Mouse (Mus musculus): Measurements from ENCODE around the gene Olfr1333. TPM values are rescaled to one million over a fixed set of nuclear protein-coding genes. Genes with fewer than 3 reads are reported as not detected.
"Not testable (repeated sequence)": the region's sequence is repeated elsewhere in the genome, so short reads cannot be mapped to it uniquely, and the experiment has no call there.

Gene Olfr1333
- polyA plus RNA-seq (2014; fragmentation: Nextera tagmentation; extraction: Ambion mirVana): not detected in 2 replicates

GRCm38 (mm10) chr4:118836179-118836578 lies at the start of gene Olfr1333:
Olfr1333 (minus strand) TSS chr4:118836279.
- no peak for ATAC-seq (ENCODE audit: low read depth)
- Histone ChIP-seq H3K27me3 (ENCODE audit: control insufficient read depth, insufficient read depth, low read length) (no peaks in the 10 kb centered on the region), H3K4me3 (ENCODE audit: low read depth, low read length) (no peak within 1 kb of the TSS), H3K4me2 (ENCODE audit: low read depth, low read length) (no peak within 1 kb of the TSS), H3K4me1 (ENCODE audit: control insufficient read depth, insufficient read depth, low read length) (no peaks in the 10 kb centered on the region), H3K27ac (ENCODE audit: low read depth, low read length) (no peak within 1 kb of the TSS), H3K9ac (replicated peaks; ENCODE audit: low read depth, low read length) (no peak within 1 kb of the TSS), H3K36me3 (ENCODE audit: control insufficient read depth, insufficient read depth, low read length) (no peaks in the 10 kb centered on the region), H3K9me3 (ENCODE audit: control insufficient read depth, low read length) (no peaks in the 10 kb centered on the region)
- 72% methylated on average over 1 of the region's 1 CpGs for WGBS

GRCm38 (mm10) chr4:118867566-118867965 lies 31.5 kb upstream of the Olfr1333 start:
- no peaks in the 10 kb centered on the region for H3K4me1 ChIP-seq (ENCODE audit: control insufficient read depth, insufficient read depth, low read length)
- H3K9ac ChIP-seq (replicated peaks; ENCODE audit: low read depth, low read length): no peak overlapping the region
- H3K4me2 ChIP-seq (ENCODE audit: low read depth, low read length): no peak overlapping the region
- no peak overlapping the region for H3K4me3 ChIP-seq (ENCODE audit: low read depth, low read length)
- H3K36me3 ChIP-seq (ENCODE audit: control insufficient read depth, insufficient read depth, low read length): no peaks in the 10 kb centered on the region
- no peak for ATAC-seq (ENCODE audit: low read depth)
- no peaks in the 10 kb centered on the region for H3K9me3 ChIP-seq (ENCODE audit: control insufficient read depth, low read length)
- no peaks in the 10 kb centered on the region for H3K27me3 ChIP-seq (ENCODE audit: control insufficient read depth, insufficient read depth, low read length)
- H3K27ac ChIP-seq (ENCODE audit: low read depth, low read length): no peak overlapping the region

GRCm38 (mm10) chr4:118864349-118864748 lies 28.3 kb upstream of the Olfr1333 start, which contains the start of gene Olfr1331:
Olfr1331 (plus strand) TSS chr4:118864649.
- Histone ChIP-seq H3K4me1 (ENCODE audit: control insufficient read depth, insufficient read depth, low read length) (no peaks in the 10 kb centered on the region), H3K27me3 (ENCODE audit: control insufficient read depth, insufficient read depth, low read length) (no peaks in the 10 kb centered on the region), H3K27ac (ENCODE audit: low read depth, low read length) (no peak within 1 kb of the TSS), H3K4me2 (ENCODE audit: low read depth, low read length) (no peak within 1 kb of the TSS), H3K36me3 (ENCODE audit: control insufficient read depth, insufficient read depth, low read length) (no peaks in the 10 kb centered on the region), H3K9ac (replicated peaks; ENCODE audit: low read depth, low read length) (no peak within 1 kb of the TSS), H3K4me3 (ENCODE audit: low read depth, low read length) (no peak within 1 kb of the TSS), H3K9me3 (ENCODE audit: control insufficient read depth, low read length) (no peaks in the 10 kb centered on the region)
- 88% methylated on average over 1 of the region's 1 CpGs for WGBS
- ATAC-seq (ENCODE audit: low read depth): no peak

DNA sequence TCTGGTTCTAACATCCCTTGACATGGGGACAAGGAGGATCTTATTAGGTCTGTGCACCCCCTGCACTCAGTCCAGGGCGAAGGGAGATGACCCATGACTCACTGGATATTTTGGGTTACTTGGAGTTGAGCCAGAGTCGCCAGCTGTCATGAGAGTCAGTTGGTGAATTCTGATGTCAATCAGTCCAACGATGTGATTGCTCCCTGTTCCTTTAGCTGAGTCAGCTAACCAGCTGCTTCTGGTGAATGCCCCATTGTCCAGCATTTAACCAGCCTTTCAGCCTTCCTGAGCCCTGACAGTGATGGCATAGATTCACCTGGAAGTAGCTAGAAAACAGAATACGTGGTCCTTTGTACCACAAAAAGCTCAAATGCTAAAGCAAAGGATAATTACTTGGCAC lies 26.6 kb upstream of the Olfr1333 start:
- H3K9ac ChIP-seq (replicated peaks; ENCODE audit: low read depth, low read length): no peak overlapping the region
- no peak for ATAC-seq (ENCODE audit: low read depth)
- WGBS: 54% methylated on average over 4 of the region's 4 CpGs
- H3K36me3 ChIP-seq (ENCODE audit: control insufficient read depth, insufficient read depth, low read length): no peaks in the 10 kb centered on the region
- no peaks in the 10 kb centered on the region for H3K27me3 ChIP-seq (ENCODE audit: control insufficient read depth, insufficient read depth, low read length)
- H3K27ac ChIP-seq (ENCODE audit: low read depth, low read length): no peak overlapping the region
- H3K4me1 ChIP-seq (ENCODE audit: control insufficient read depth, insufficient read depth, low read length): no peaks in the 10 kb centered on the region
- H3K4me2 ChIP-seq (ENCODE audit: low read depth, low read length): no peak overlapping the region
- H3K9me3 ChIP-seq (ENCODE audit: control insufficient read depth, low read length): no peaks in the 10 kb centered on the region
- no peak overlapping the region for H3K4me3 ChIP-seq (ENCODE audit: low read depth, low read length)

DNA sequence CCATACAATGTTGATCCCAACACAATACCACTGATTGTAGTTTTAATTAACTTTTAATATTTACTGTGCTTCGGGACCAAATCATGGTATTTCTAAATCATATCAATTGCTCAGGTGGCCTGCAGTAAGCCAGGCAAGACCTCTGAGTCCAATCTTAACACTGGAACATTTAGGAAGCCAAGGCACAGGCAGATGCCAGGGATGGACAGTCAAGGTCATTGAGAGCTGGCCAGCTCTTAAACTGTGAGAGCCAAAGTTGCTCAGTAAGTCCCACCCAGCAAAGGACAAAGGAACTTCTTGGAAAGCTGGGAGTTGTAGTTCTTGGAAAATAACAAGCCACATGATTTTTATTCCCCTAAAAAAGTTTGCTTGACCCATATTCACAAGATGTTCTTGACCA lies 25.7 kb upstream of the Olfr1333 start:
- H3K4me2 ChIP-seq (ENCODE audit: low read depth, low read length): no peak overlapping the region
- H3K36me3 ChIP-seq (ENCODE audit: control insufficient read depth, insufficient read depth, low read length): no peaks in the 10 kb centered on the region
- H3K27me3 ChIP-seq (ENCODE audit: control insufficient read depth, insufficient read depth, low read length): no peaks in the 10 kb centered on the region
- H3K27ac ChIP-seq (ENCODE audit: low read depth, low read length): no peak overlapping the region
- H3K9me3 ChIP-seq (ENCODE audit: control insufficient read depth, low read length): no peaks in the 10 kb centered on the region
- H3K9ac ChIP-seq (replicated peaks; ENCODE audit: low read depth, low read length): no peak overlapping the region
- H3K4me3 ChIP-seq (ENCODE audit: low read depth, low read length): no peak overlapping the region
- H3K4me1 ChIP-seq (ENCODE audit: control insufficient read depth, insufficient read depth, low read length): no peaks in the 10 kb centered on the region
- WGBS: 83% methylated on average over 1 of the region's 1 CpGs
- no peak for ATAC-seq (ENCODE audit: low read depth)

DNA sequence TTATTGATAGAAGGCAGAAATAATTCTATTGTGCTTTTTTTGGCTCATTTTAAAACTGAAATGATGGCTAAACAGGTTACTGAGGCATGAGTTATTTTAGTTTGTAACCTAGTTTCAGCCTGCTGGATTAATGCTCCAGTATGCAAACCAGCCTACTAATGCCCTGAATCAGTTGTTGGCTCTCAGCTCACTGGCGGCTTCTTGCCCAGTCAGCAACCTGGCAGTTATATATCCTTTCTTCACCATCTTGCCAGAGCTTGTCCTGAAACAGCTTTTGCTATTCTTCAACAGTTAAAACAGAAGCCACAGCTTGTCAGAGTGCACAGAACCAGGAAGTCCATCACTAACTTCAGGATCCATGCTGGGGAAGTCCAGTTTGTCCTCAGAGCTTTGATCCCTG lies 17.2 kb downstream of the Olfr1333 start:
- Histone ChIP-seq H3K27ac (ENCODE audit: low read depth, low read length) (no peak overlapping the region), H3K9ac (replicated peaks; ENCODE audit: low read depth, low read length) (no peak overlapping the region), H3K27me3 (ENCODE audit: control insufficient read depth, insufficient read depth, low read length) (no peaks in the 10 kb centered on the region), H3K4me3 (ENCODE audit: low read depth, low read length) (no peak overlapping the region), H3K36me3 (ENCODE audit: control insufficient read depth, insufficient read depth, low read length) (no peaks in the 10 kb centered on the region), H3K4me1 (ENCODE audit: control insufficient read depth, insufficient read depth, low read length) (no peaks in the 10 kb centered on the region), H3K9me3 (ENCODE audit: control insufficient read depth, low read length) (no peaks in the 10 kb centered on the region), H3K4me2 (ENCODE audit: low read depth, low read length) (no peak overlapping the region)
- WGBS: 94% methylated on average over 1 of the region's 1 CpGs
- no peak for ATAC-seq (ENCODE audit: low read depth)

- Histone ChIP-seq H3K27me3 (ENCODE audit: control insufficient read depth, insufficient read depth, low read length) (no peaks in the 10 kb centered on the region), H3K36me3 (ENCODE audit: control insufficient read depth, insufficient read depth, low read length) (no peaks in the 10 kb centered on the region), H3K4me1 (ENCODE audit: control insufficient read depth, insufficient read depth, low read length) (no peaks in the 10 kb centered on the region), H3K4me2 (ENCODE audit: low read depth, low read length) (no peak within 1 kb of the TSS), H3K9ac (replicated peaks; ENCODE audit: low read depth, low read length) (no peak within 1 kb of the TSS), H3K27ac (ENCODE audit: low read depth, low read length) (no peak within 1 kb of the TSS), H3K9me3 (ENCODE audit: control insufficient read depth, low read length) (no peaks in the 10 kb centered on the region), H3K4me3 (ENCODE audit: low read depth, low read length) (no peak within 1 kb of the TSS)
- no peak for ATAC-seq (ENCODE audit: low read depth)
- 92% methylated on average over 4 of the region's 4 CpGs for WGBS
Observed at GRCm38 (mm10) chr4:118809844-118810243, 26.2 kb downstream of the Olfr1333 start, which contains the start of gene Olfr1335. Olfr1335 (minus strand) TSS chr4:118809944.

GRCm38 (mm10) chr4:118792796-118793195 lies 43.3 kb downstream of the Olfr1333 start:
- not testable (repeated sequence) for H3K27ac ChIP-seq (ENCODE audit: low read depth, low read length); H3K9me3 ChIP-seq (ENCODE audit: control insufficient read depth, low read length); ATAC-seq (ENCODE audit: low read depth); H3K4me1 ChIP-seq (ENCODE audit: control insufficient read depth, insufficient read depth, low read length); H3K36me3 ChIP-seq (ENCODE audit: control insufficient read depth, insufficient read depth, low read length); H3K4me3 ChIP-seq (ENCODE audit: low read depth, low read length); H3K9ac ChIP-seq (replicated peaks; ENCODE audit: low read depth, low read length); H3K4me2 ChIP-seq (ENCODE audit: low read depth, low read length); H3K27me3 ChIP-seq (ENCODE audit: control insufficient read depth, insufficient read depth, low read length)

DNA sequence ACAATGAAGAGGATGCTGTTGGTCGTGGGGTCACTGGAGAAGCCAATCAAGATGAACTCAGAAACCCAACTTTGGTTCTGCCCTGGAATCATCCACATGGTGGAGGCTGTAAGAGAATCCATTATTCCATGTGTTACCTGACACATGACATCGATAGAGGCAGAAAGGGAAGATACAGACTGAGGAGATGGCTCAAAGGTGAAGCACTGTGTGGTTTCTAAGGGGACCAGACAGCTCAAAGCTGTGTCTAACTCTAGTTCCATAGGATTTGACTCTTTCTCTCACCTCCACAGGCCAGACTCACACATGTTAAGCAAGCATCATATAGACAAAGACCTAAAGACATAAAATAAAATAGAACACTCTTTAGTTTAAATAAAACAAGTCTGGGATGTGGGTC lies 53.6 kb downstream of the Olfr1333 start, which contains the start of gene Olfr1337:
Gene Olfr1337 (minus strand): TSS at position 101 of the 400 bp plus-strand sequence.
- Histone ChIP-seq H3K4me2 (ENCODE audit: low read depth, low read length) (no peak within 1 kb of the TSS), H3K9ac (replicated peaks; ENCODE audit: low read depth, low read length) (no peak within 1 kb of the TSS), H3K9me3 (ENCODE audit: control insufficient read depth, low read length) (no peaks in the 10 kb centered on the region), H3K27me3 (ENCODE audit: control insufficient read depth, insufficient read depth, low read length) (no peaks in the 10 kb centered on the region), H3K4me1 (ENCODE audit: control insufficient read depth, insufficient read depth, low read length) (no peaks in the 10 kb centered on the region), H3K27ac (ENCODE audit: low read depth, low read length) (no peak within 1 kb of the TSS), H3K36me3 (ENCODE audit: control insufficient read depth, insufficient read depth, low read length) (no peaks in the 10 kb centered on the region), H3K4me3 (ENCODE audit: low read depth, low read length) (no peak within 1 kb of the TSS)
- WGBS: 86% methylated on average over 2 of the region's 2 CpGs
- no peak for ATAC-seq (ENCODE audit: low read depth)

All from neural tube, embryonic 14.5 days (tissue).